Mouse (Mus musculus) forebrain, embryonic 16.5 days (tissue): ENCODE results near the gene Hrk. TPM values are rescaled to one million over a fixed set of nuclear protein-coding genes. Genes with fewer than 3 reads are reported as not detected.

Experiments
- ATAC-seq: fragments of 200-750 bp; cut with Nextera tagmentation; 2 replicates; pipeline ENCODE4 v1.8.0; 2017; ENCODE audit warnings: mild to moderate bottlenecking, moderate library complexity
- H3K27ac ChIP-seq: fragments of 300-500 bp; sonication (generic); 2 replicates; pipeline ENCODE4 v1.5.1; 2014; ENCODE audit warnings: low read length, control low read depth
- H3K27me3 ChIP-seq: fragments of 300-500 bp; sonication (generic); replicated peaks from 2 replicates; pipeline ENCODE4 v1.6.1; 2014; ENCODE audit warnings: low read length; ENCODE audit not compliant: control insufficient read depth, insufficient read depth
- H3K36me3 ChIP-seq: fragments of 300-500 bp; sonication (generic); 2 replicates; pipeline ENCODE4 v1.6.1; 2014; ENCODE audit not compliant: control insufficient read depth, insufficient read depth
- H3K4me1 ChIP-seq: fragments of 300-500 bp; sonication (generic); replicated peaks from 2 replicates; pipeline ENCODE4 v1.6.1; 2014; ENCODE audit warnings: low read length; ENCODE audit not compliant: control insufficient read depth, insufficient read depth
- H3K4me2 ChIP-seq: fragments of 300-500 bp; sonication (generic); 2 replicates; pipeline ENCODE4 v1.6.1; 2014; ENCODE audit warnings: mild to moderate bottlenecking, low read length, control low read depth
- H3K4me3 ChIP-seq: fragments of 300-500 bp; sonication (generic); replicated peaks from 2 replicates; pipeline ENCODE4 v1.5.1; 2014; ENCODE audit warnings: mild to moderate bottlenecking, low read length, control low read depth
- H3K9ac ChIP-seq: fragments of 300-500 bp; sonication (generic); replicated peaks from 2 replicates; pipeline ENCODE4 v1.6.1; 2014; ENCODE audit warnings: low read depth, low read length, control low read depth
- H3K9me3 ChIP-seq: fragments of 300-500 bp; sonication (generic); 2 replicates; pipeline ENCODE4 v1.6.1; 2016; ENCODE audit warnings: low read length; ENCODE audit not compliant: control insufficient read depth
- WGBS: fragments of 180-500 bp; shearing (Covaris S2); extraction: QIAGEN DNeasy Blood & Tissue Kit; methylation state at CpG from one replicate; pipeline ENCODE4 v1.1.7; 2014; 5-methylcytosine and 5-hydroxymethylcytosine counted together
- polyA plus RNA-seq: library from polyadenylated mRNA; unstranded; fragments of >200 nt; fragmentation: Nextera tagmentation; extraction: Ambion mirVana; gene quantifications from 2 replicates; pipeline ENCODE4 v1.2.1, GENCODE M21; 2015

Gene Hrk
- polyA plus RNA-seq, 1 experiment from 2014 or later = 3.3 TPM

DNA sequence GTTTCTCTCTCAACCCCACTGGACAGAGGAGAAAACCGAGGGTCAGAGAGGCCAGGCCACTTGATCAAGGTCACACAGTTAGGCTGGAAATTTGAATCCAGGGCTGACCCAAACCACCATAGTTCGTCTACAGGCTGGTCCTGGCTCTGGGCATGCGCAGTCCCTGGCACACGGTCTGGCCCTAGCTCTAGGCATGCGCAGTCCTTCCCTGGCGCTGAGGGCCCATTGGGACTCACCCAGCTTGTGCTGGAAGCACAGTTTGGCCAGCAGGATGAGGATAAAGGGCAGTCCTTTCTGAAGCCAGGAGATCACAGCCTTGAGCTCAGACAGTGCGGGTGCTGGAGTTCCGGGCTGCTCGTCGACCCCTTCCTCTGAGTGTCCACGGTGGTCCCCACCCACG lies 72.4 kb downstream of the Hrk start:
- 81% methylated on average over 12 of the region's 12 CpGs for WGBS
- Histone ChIP-seq H3K27ac (no peak overlapping the region), H3K9ac (no peak overlapping the region), H3K4me1 (no peaks in the 10 kb centered on the region), H3K4me2 (no peak overlapping the region), H3K4me3 (no peak overlapping the region), H3K36me3 (peaks cover 25% of the 10 kb centered on the region), H3K27me3 (no peaks in the 10 kb centered on the region), H3K9me3 (no peaks in the 10 kb centered on the region)
- ATAC-seq = no peak

Other genes with a start within 250 kb of the Hrk start
- 203 and 214 TPM in 2 replicates for gene Fbxo21, start 187.9 kb upstream of the Hrk start, polyA plus RNA-seq
- 7.7 and 10.3 TPM in 2 replicates for gene Tesc, start 136.9 kb upstream of the Hrk start, polyA plus RNA-seq
- gene Fbxw8, start 9.2 kb upstream of the Hrk start, polyA plus RNA-seq = 21.5 and 24.7 TPM in 2 replicates
- 9.4 and 11.1 TPM in 2 replicates for gene Rnft2, start 80.5 kb downstream of the Hrk start, polyA plus RNA-seq
- gene 2410131K14Rik, start 80.6 kb downstream of the Hrk start, polyA plus RNA-seq = 17.8 and 18.6 TPM in 2 replicates